Mouse (Mus musculus): ENCODE measurements around the gene Zfp768. TPM values are rescaled to one million over a fixed set of nuclear protein-coding genes. Genes with fewer than 3 reads are reported as not detected.

Zfp768 gene
- polyA plus RNA-seq, 2 experiments: 0.52 to 4.4 TPM

DNA sequence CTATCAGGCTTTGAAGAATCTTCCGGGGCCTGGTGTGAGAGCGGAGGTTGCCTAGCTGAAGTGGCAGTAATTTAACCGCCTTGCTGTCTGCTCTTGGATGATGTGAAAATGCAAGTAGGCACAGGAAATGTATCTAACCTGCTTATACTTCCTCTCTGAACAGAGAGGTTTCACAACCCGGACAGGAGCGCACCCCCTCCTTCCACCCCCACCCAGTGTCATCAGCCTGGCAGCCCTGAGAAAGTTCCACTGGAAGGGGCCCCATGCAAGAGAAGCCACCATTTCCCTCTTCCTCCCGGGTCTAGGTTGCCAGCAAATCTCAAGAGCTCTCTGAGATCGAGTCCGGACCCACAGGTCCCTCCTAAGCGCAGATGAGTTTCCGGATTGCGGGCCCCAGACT, 49.3 kb downstream of the Zfp768 start, which contains the start of gene Itgal:
Gene Itgal, plus strand, starts transcription at position 163 of the 400 bp plus-strand sequence.
- peak within 1 kb of the TSS; percentile 44 for H3K4me2 ChIP-seq (ENCODE audit: low read depth)
- DNase-seq (ENCODE audit: low read depth in 3 of 3, low spot score in 3 of 3): no peak
- TF ChIP-seq EP300 (IDR thresholded peaks at IDR 0.05; ENCODE audit: low read depth): no peak
- TF ChIP-seq CTCF (IDR thresholded peaks at IDR 0.05; ENCODE audit: low read depth): no peak
- H3K9me3 ChIP-seq (ENCODE audit: control insufficient read depth, low read length): no peaks in the 10 kb centered on the region
- H3K4me3 ChIP-seq (ENCODE audit: insufficient read depth in 1 of 2, low read depth in 2 of 2, low read length in 2 of 2): peak within 1 kb of the TSS; percentile 20 to 36; a peak in 2 of 4 replicates
- no peaks in the 10 kb centered on the region for H3K36me3 ChIP-seq (replicated peaks; ENCODE audit: control insufficient read depth, insufficient read depth, low read depth)
- WGBS (ENCODE audit: insufficient replicate concordance): 19% methylated on average over 11 of the region's 11 CpGs
- H3K27me3 ChIP-seq (ENCODE audit: control insufficient read depth, insufficient read depth, low read length): no peaks in the 10 kb centered on the region
- H3K9ac ChIP-seq (replicated peaks): no peak within 1 kb of the TSS
- peaks cover 0 to 4% of the 10 kb centered on the region in 2 experiments; a peak in 1 of 4 replicates for H3K4me1 ChIP-seq (replicated peaks; ENCODE audit: control insufficient read depth in 2 of 2, insufficient read depth in 2 of 2, low read length in 1 of 2)
- no peak within 1 kb of the TSS for H3K27ac ChIP-seq
- no peak for ATAC-seq (ENCODE audit: insufficient read depth)

Other genes with a start within 250 kb of the Zfp768 start
- gene Qprt, start 223.4 kb downstream of the Zfp768 start, polyA plus RNA-seq (2012; rRNA removed): 35.6 and 35.9 TPM in 2 replicates
- gene Qprt, start 223.4 kb downstream of the Zfp768 start, polyA plus RNA-seq (2014; fragmentation: Nextera tagmentation; extraction: Ambion mirVana): 48.6 and 49.2 TPM in 2 replicates
- 8.0 and 10.8 TPM in 2 replicates for gene Spn, start 207.8 kb downstream of the Zfp768 start, polyA plus RNA-seq (2012; rRNA removed)
- 7.9 and 8.0 TPM in 2 replicates for gene Spn, start 207.8 kb downstream of the Zfp768 start, polyA plus RNA-seq (2014; fragmentation: Nextera tagmentation; extraction: Ambion mirVana)
- 17.6 and 27.6 TPM in 2 replicates for gene Cd2bp2, start 149.5 kb downstream of the Zfp768 start, polyA plus RNA-seq (2012; rRNA removed)
- gene Cd2bp2, start 149.5 kb downstream of the Zfp768 start, polyA plus RNA-seq (2014; fragmentation: Nextera tagmentation; extraction: Ambion mirVana): 17.4 and 18.4 TPM in 2 replicates
- gene Tbc1d10b, start 137.1 kb downstream of the Zfp768 start, polyA plus RNA-seq (2012; rRNA removed): 12.8 and 15.5 TPM in 2 replicates
- gene Tbc1d10b, start 137.1 kb downstream of the Zfp768 start, polyA plus RNA-seq (2014; fragmentation: Nextera tagmentation; extraction: Ambion mirVana): 10.9 and 13.2 TPM in 2 replicates
- 10.6 and 15.6 TPM in 2 replicates for gene Mylpf, start 136.7 kb downstream of the Zfp768 start, polyA plus RNA-seq (2012; rRNA removed)
- 31.0 and 31.1 TPM in 2 replicates for gene Mylpf, start 136.7 kb downstream of the Zfp768 start, polyA plus RNA-seq (2014; fragmentation: Nextera tagmentation; extraction: Ambion mirVana)
- 3.3 and 3.4 TPM in 2 replicates for gene Zfp553, start 112.5 kb downstream of the Zfp768 start, polyA plus RNA-seq (2012; rRNA removed)
- 2.4 and 2.8 TPM in 2 replicates for gene Zfp553, start 112.5 kb downstream of the Zfp768 start, polyA plus RNA-seq (2014; fragmentation: Nextera tagmentation; extraction: Ambion mirVana)
- gene Sept1, start 112.5 kb downstream of the Zfp768 start, polyA plus RNA-seq (2012; rRNA removed): 10.3 and 16.1 TPM in 2 replicates
- gene Sept1, start 112.5 kb downstream of the Zfp768 start, polyA plus RNA-seq (2014; fragmentation: Nextera tagmentation; extraction: Ambion mirVana): 7.0 TPM in 2 replicates
- gene Zfp771, start 101.3 kb downstream of the Zfp768 start, polyA plus RNA-seq (2012; rRNA removed): 19.6 and 21.6 TPM in 2 replicates
- 11.0 TPM in 2 replicates for gene Zfp771, start 101.3 kb downstream of the Zfp768 start, polyA plus RNA-seq (2014; fragmentation: Nextera tagmentation; extraction: Ambion mirVana)
- gene Dctpp1, start 84.9 kb downstream of the Zfp768 start, polyA plus RNA-seq (2012; rRNA removed): 62.2 and 82.9 TPM in 2 replicates
- 104 and 117 TPM in 2 replicates for gene Dctpp1, start 84.9 kb downstream of the Zfp768 start, polyA plus RNA-seq (2014; fragmentation: Nextera tagmentation; extraction: Ambion mirVana)
- gene Sephs2, start 71.5 kb downstream of the Zfp768 start, polyA plus RNA-seq (2012; rRNA removed): 35.0 and 44.9 TPM in 2 replicates
- 143 and 155 TPM in 2 replicates for gene Sephs2, start 71.5 kb downstream of the Zfp768 start, polyA plus RNA-seq (2014; fragmentation: Nextera tagmentation; extraction: Ambion mirVana)
- 6.4 and 6.7 TPM in 2 replicates for gene Itgal, start 49.3 kb downstream of the Zfp768 start, polyA plus RNA-seq (2012; rRNA removed)
- gene Itgal, start 49.3 kb downstream of the Zfp768 start, polyA plus RNA-seq (2014; fragmentation: Nextera tagmentation; extraction: Ambion mirVana): 4.0 and 4.8 TPM in 2 replicates
- 1.2 and 1.9 TPM in 2 replicates for gene Zfp747, start 30.5 kb upstream of the Zfp768 start, polyA plus RNA-seq (2012; rRNA removed)
- gene Zfp747, start 30.5 kb upstream of the Zfp768 start, polyA plus RNA-seq (2014; fragmentation: Nextera tagmentation; extraction: Ambion mirVana): 1.2 and 1.8 TPM in 2 replicates
- 0.69 and 0.71 TPM in 2 replicates for gene 9130019O22Rik, start 41.6 kb upstream of the Zfp768 start, polyA plus RNA-seq (2012; rRNA removed)
- gene 9130019O22Rik, start 41.6 kb upstream of the Zfp768 start, polyA plus RNA-seq (2014; fragmentation: Nextera tagmentation; extraction: Ambion mirVana): 1.0 and 1.2 TPM in 2 replicates
- 1.2 and 1.3 TPM in 2 replicates for gene E430018J23Rik, start 48.0 kb upstream of the Zfp768 start, polyA plus RNA-seq (2012; rRNA removed)
- 1.0 and 1.3 TPM in 2 replicates for gene E430018J23Rik, start 48.0 kb upstream of the Zfp768 start, polyA plus RNA-seq (2014; fragmentation: Nextera tagmentation; extraction: Ambion mirVana)
- 0.94 and 1.3 TPM in 2 replicates for gene Zfp764, start 61.2 kb upstream of the Zfp768 start, polyA plus RNA-seq (2012; rRNA removed)
- 1.1 and 1.5 TPM in 2 replicates for gene Zfp764, start 61.2 kb upstream of the Zfp768 start, polyA plus RNA-seq (2014; fragmentation: Nextera tagmentation; extraction: Ambion mirVana)
- gene Zfp688, start 76.5 kb upstream of the Zfp768 start, polyA plus RNA-seq (2012; rRNA removed): 5.6 and 6.5 TPM in 2 replicates
- gene Zfp688, start 76.5 kb upstream of the Zfp768 start, polyA plus RNA-seq (2014; fragmentation: Nextera tagmentation; extraction: Ambion mirVana): 8.8 and 8.9 TPM in 2 replicates
- gene Zfp689, start 103.6 kb upstream of the Zfp768 start, polyA plus RNA-seq (2012; rRNA removed): 1.8 and 2.1 TPM in 2 replicates
- gene Zfp689, start 103.6 kb upstream of the Zfp768 start, polyA plus RNA-seq (2014; fragmentation: Nextera tagmentation; extraction: Ambion mirVana): 1.3 and 1.4 TPM in 2 replicates
- gene Prr14, start 114.0 kb upstream of the Zfp768 start, polyA plus RNA-seq (2012; rRNA removed): 21.2 and 22.9 TPM in 2 replicates
- gene Prr14, start 114.0 kb upstream of the Zfp768 start, polyA plus RNA-seq (2014; fragmentation: Nextera tagmentation; extraction: Ambion mirVana): 20.3 and 23.2 TPM in 2 replicates
- 7.3 and 9.8 TPM in 2 replicates for gene Fbrs, start 133.6 kb upstream of the Zfp768 start, polyA plus RNA-seq (2012; rRNA removed)
- gene Fbrs, start 133.6 kb upstream of the Zfp768 start, polyA plus RNA-seq (2014; fragmentation: Nextera tagmentation; extraction: Ambion mirVana): 4.2 and 4.7 TPM in 2 replicates
- 3.7 TPM in 2 replicates for gene Srcap, start 166.4 kb upstream of the Zfp768 start, polyA plus RNA-seq (2012; rRNA removed)
- gene Srcap, start 166.4 kb upstream of the Zfp768 start, polyA plus RNA-seq (2014; fragmentation: Nextera tagmentation; extraction: Ambion mirVana): 10.3 and 14.7 TPM in 2 replicates
- gene Gm42715, start 174.0 kb upstream of the Zfp768 start, polyA plus RNA-seq (2012; rRNA removed): 5.2 and 6.0 TPM in 2 replicates
- gene Gm42715, start 174.0 kb upstream of the Zfp768 start, polyA plus RNA-seq (2014; fragmentation: Nextera tagmentation; extraction: Ambion mirVana): 4.7 and 5.2 TPM in 2 replicates
- gene Tmem265, start 215.8 kb upstream of the Zfp768 start, polyA plus RNA-seq (2012; rRNA removed): 0.77 and 1.0 TPM in 2 replicates
- gene Tmem265, start 215.8 kb upstream of the Zfp768 start, polyA plus RNA-seq (2014; fragmentation: Nextera tagmentation; extraction: Ambion mirVana): 1.4 and 1.7 TPM in 2 replicates
- gene Phkg2, start 227.8 kb upstream of the Zfp768 start, polyA plus RNA-seq (2012; rRNA removed): 24.9 and 27.3 TPM in 2 replicates
- 18.5 and 21.7 TPM in 2 replicates for gene Phkg2, start 227.8 kb upstream of the Zfp768 start, polyA plus RNA-seq (2014; fragmentation: Nextera tagmentation; extraction: Ambion mirVana)
- 4.4 and 5.4 TPM in 2 replicates for gene Ccdc189, start 243.0 kb upstream of the Zfp768 start, polyA plus RNA-seq (2012; rRNA removed)
- gene Ccdc189, start 243.0 kb upstream of the Zfp768 start, polyA plus RNA-seq (2014; fragmentation: Nextera tagmentation; extraction: Ambion mirVana): 6.8 and 7.5 TPM in 2 replicates
- 10.3 and 14.0 TPM in 2 replicates for gene Rnf40, start 243.2 kb upstream of the Zfp768 start, polyA plus RNA-seq (2012; rRNA removed)
- 13.7 and 16.1 TPM in 2 replicates for gene Rnf40, start 243.2 kb upstream of the Zfp768 start, polyA plus RNA-seq (2014; fragmentation: Nextera tagmentation; extraction: Ambion mirVana)

Measured in liver, embryonic 14.5 days (tissue).